Mouse (Mus musculus): ENCODE results near the gene Hps1. TPM values are rescaled to one million over a fixed set of nuclear protein-coding genes. Genes with fewer than 3 reads are reported as not detected.

Gene Hps1
- polyA plus RNA-seq, 1 experiment from 2014 or later, result 14.4 TPM

GRCm38 (mm10) chr19:42777801-42778200 is 2.0 kb downstream of the Hps1 start:
- no peaks in the 10 kb centered on the region for H3K79me2 ChIP-seq (ENCODE audit: inconsistent target)
- WGBS (ENCODE audit: missing documents), result 83% methylated on average over 5 of the region's 5 CpGs
- peaks cover 7% of the 10 kb centered on the region; the same call in 1 of the 2 replicates for H3K36me3 ChIP-seq (ENCODE audit: inconsistent target)
- H3K27ac ChIP-seq, result no peak overlapping the region
- no peak overlapping the region for H3K4me3 ChIP-seq (ENCODE audit: inconsistent target)

GRCm38 (mm10) chr19:42776813-42777212 is 3.0 kb downstream of the Hps1 start:
- H3K27ac ChIP-seq, result no peak overlapping the region
- 100% methylated on average over 1 of the region's 1 CpGs for WGBS (ENCODE audit: missing documents)
- H3K4me3 ChIP-seq (ENCODE audit: inconsistent target), result no peak overlapping the region
- no peaks in the 10 kb centered on the region for H3K79me2 ChIP-seq (ENCODE audit: inconsistent target)
- H3K36me3 ChIP-seq (ENCODE audit: inconsistent target), result peaks cover 7% of the 10 kb centered on the region; the same call in 1 of the 2 replicates

- Histone ChIP-seq H3K27ac (no peak overlapping the region), H3K79me2 (ENCODE audit: inconsistent target) (no peaks in the 10 kb centered on the region), H3K36me3 (ENCODE audit: inconsistent target) (peaks cover 59% of the 10 kb centered on the region), H3K4me3 (ENCODE audit: inconsistent target) (no peak overlapping the region)
- WGBS (ENCODE audit: missing documents), result 87% methylated on average over 20 of the region's 23 CpGs
These were observed 9.5 kb downstream of the Hps1 start for GRCm38 (mm10) chr19:42770141-42770872.

GRCm38 (mm10) chr19:42769648-42770047 is 10.1 kb downstream of the Hps1 start:
- Histone ChIP-seq H3K36me3 (ENCODE audit: inconsistent target) (peaks cover 65% of the 10 kb centered on the region), H3K27ac (no peak overlapping the region), H3K4me3 (ENCODE audit: inconsistent target) (no peak overlapping the region), H3K79me2 (ENCODE audit: inconsistent target) (no peaks in the 10 kb centered on the region)
- 97% methylated on average over 9 of the region's 10 CpGs for WGBS (ENCODE audit: missing documents)

- Histone ChIP-seq H3K79me2 (ENCODE audit: inconsistent target) (no peaks in the 10 kb centered on the region), H3K36me3 (ENCODE audit: inconsistent target) (peaks cover 75% of the 10 kb centered on the region), H3K4me3 (ENCODE audit: inconsistent target) (no peak overlapping the region), H3K27ac (no peak overlapping the region)
- 94% methylated on average over 8 of the region's 8 CpGs for whole genome bisulfite sequencing (ENCODE audit: missing documents)
These were observed 12.4 kb downstream of the Hps1 start for GRCm38 (mm10) chr19:42767361-42767760.

- H3K36me3 ChIP-seq (ENCODE audit: inconsistent target), result peaks cover 78% of the 10 kb centered on the region
- 95% methylated on average over 10 of the region's 10 CpGs for WGBS (ENCODE audit: missing documents)
- H3K79me2 ChIP-seq (ENCODE audit: inconsistent target), result no peaks in the 10 kb centered on the region
- H3K4me3 ChIP-seq (ENCODE audit: inconsistent target), result no peak overlapping the region
- H3K27ac ChIP-seq, result no peak overlapping the region
These were observed 15.4 kb downstream of the Hps1 start for GRCm38 (mm10) chr19:42764398-42764797.

- H3K36me3 ChIP-seq (ENCODE audit: inconsistent target), result peaks cover 22% of the 10 kb centered on the region; the same call in 1 of the 2 replicates
- H3K27ac ChIP-seq, result no peak overlapping the region
- no peak overlapping the region for H3K4me3 ChIP-seq (ENCODE audit: inconsistent target)
- 47% methylated on average over 6 of the region's 6 CpGs for whole genome bisulfite sequencing (ENCODE audit: missing documents)
- no peaks in the 10 kb centered on the region for H3K79me2 ChIP-seq (ENCODE audit: inconsistent target)
These were observed 23.1 kb downstream of the Hps1 start for GRCm38 (mm10) chr19:42756671-42757070.

GRCm38 (mm10) chr19:42755148-42755870 is 24.5 kb downstream of the Hps1 start:
- Histone ChIP-seq H3K36me3 (ENCODE audit: inconsistent target) (peaks cover 9% of the 10 kb centered on the region; the same call in 1 of the 2 replicates), H3K4me3 (ENCODE audit: inconsistent target) (no peak overlapping the region), H3K79me2 (ENCODE audit: inconsistent target) (no peaks in the 10 kb centered on the region), H3K27ac (no peak overlapping the region)
- WGBS (ENCODE audit: missing documents), result 73% methylated on average over 14 of the region's 15 CpGs

GRCm38 (mm10) chr19:42753141-42753917 is 26.4 kb downstream of the Hps1 start:
- Histone ChIP-seq H3K27ac (peak overlapping the region; percentile 88), H3K36me3 (ENCODE audit: inconsistent target) (no peaks in the 10 kb centered on the region; the same call in 1 of the 2 replicates), H3K4me3 (ENCODE audit: inconsistent target) (peak overlapping the region; percentile 24; the same call in 1 of the 2 replicates), H3K79me2 (ENCODE audit: inconsistent target) (no peaks in the 10 kb centered on the region)
- 5% methylated on average over 9 of the region's 11 CpGs for WGBS (ENCODE audit: missing documents)

GRCm38 (mm10) chr19:42752363-42752931 is 27.3 kb downstream of the Hps1 start, which contains the start of gene Pyroxd2:
Gene Pyroxd2 (minus strand): TSS chr19:42752775.
- Histone ChIP-seq H3K4me3 (ENCODE audit: inconsistent target) (peak within 1 kb of the TSS; percentile 24), H3K27ac (peak within 1 kb of the TSS; percentile 88), H3K79me2 (ENCODE audit: inconsistent target) (no peaks in the 10 kb centered on the region), H3K36me3 (ENCODE audit: inconsistent target) (no peaks in the 10 kb centered on the region)
- WGBS (ENCODE audit: missing documents), result 25% methylated on average over 22 of the region's 22 CpGs

- H3K79me2 ChIP-seq (ENCODE audit: inconsistent target), result no peaks in the 10 kb centered on the region
- 91% methylated on average over 11 of the region's 11 CpGs for WGBS (ENCODE audit: missing documents)
- H3K27ac ChIP-seq, result no peak overlapping the region
- H3K36me3 ChIP-seq (ENCODE audit: inconsistent target), result no peaks in the 10 kb centered on the region
- no peak overlapping the region for H3K4me3 ChIP-seq (ENCODE audit: inconsistent target)
These were observed 29.6 kb downstream of the Hps1 start for GRCm38 (mm10) chr19:42750196-42750595.

GRCm38 (mm10) chr19:42746702-42747101 is 33.1 kb downstream of the Hps1 start:
- no peak overlapping the region for H3K4me3 ChIP-seq (ENCODE audit: inconsistent target)
- no peak overlapping the region for H3K27ac ChIP-seq
- WGBS (ENCODE audit: missing documents), result 96% methylated on average over 8 of the region's 8 CpGs
- no peaks in the 10 kb centered on the region for H3K79me2 ChIP-seq (ENCODE audit: inconsistent target)
- H3K36me3 ChIP-seq (ENCODE audit: inconsistent target), result no peaks in the 10 kb centered on the region

GRCm38 (mm10) chr19:42745869-42746224 is 33.9 kb downstream of the Hps1 start:
- no peaks in the 10 kb centered on the region for H3K79me2 ChIP-seq (ENCODE audit: inconsistent target)

GRCm38 (mm10) chr19:42745084-42745868 is 34.5 kb downstream of the Hps1 start:
- Histone ChIP-seq H3K79me2 (ENCODE audit: inconsistent target) (no peaks in the 10 kb centered on the region), H3K36me3 (ENCODE audit: inconsistent target) (no peaks in the 10 kb centered on the region), H3K4me3 (ENCODE audit: inconsistent target) (no peak overlapping the region), H3K27ac (no peak overlapping the region)
- WGBS (ENCODE audit: missing documents), result 66% methylated on average over 7 of the region's 9 CpGs

More at GRCm38 (mm10) chr19:42745869-42746224, 33.9 kb downstream of the Hps1 start:
- no peak overlapping the region for H3K27ac ChIP-seq
- no peaks in the 10 kb centered on the region for H3K36me3 ChIP-seq (ENCODE audit: inconsistent target)
- WGBS (ENCODE audit: missing documents), result 95% methylated on average over 4 of the region's 4 CpGs
- H3K4me3 ChIP-seq (ENCODE audit: inconsistent target), result no peak overlapping the region
